Mouse (Mus musculus) olfactory bulb, adult 2 months (tissue): Measurements from ENCODE around the gene Hdac5. TPM values are rescaled to one million over a fixed set of nuclear protein-coding genes. Genes with fewer than 3 reads are reported as not detected.

Experiments used
- H3K27ac ChIP-seq: fragments of 200-500 bp; 2 replicates; pipeline ENCODE4 v1.5.1; 2012; ENCODE audit warnings: low read depth, low read length; ENCODE audit not compliant: insufficient read depth
- H3K4me1 ChIP-seq: fragments of 200-500 bp; 2 replicates; pipeline ENCODE4 v1.6.1; 2012; ENCODE audit warnings: low read length; ENCODE audit not compliant: control insufficient read depth, insufficient read depth
- H3K4me3 ChIP-seq: fragments of 200-500 bp; 2 replicates; pipeline ENCODE4 v1.5.1; 2012; ENCODE audit warnings: mild to moderate bottlenecking, low read depth, low read length, moderate library complexity; ENCODE audit not compliant: insufficient read depth
- CTCF ChIP-seq: fragments of 200-500 bp; IDR thresholded peaks from 2 replicates; pipeline ENCODE4 v1.5.1; 2012; ENCODE audit warnings: low read depth, mild to moderate bottlenecking, low read length, moderate library complexity; ENCODE audit not compliant: insufficient read depth
- POLR2A ChIP-seq: fragments of 200-500 bp; IDR thresholded peaks from 2 replicates; pipeline ENCODE4 v1.6.1; 2012; ENCODE audit warnings: mild to moderate bottlenecking, low read depth, low read length, moderate library complexity; ENCODE audit not compliant: insufficient read depth
- WGBS: fragments of 180-500 bp; shearing (Covaris S2); methylation state at CpG from one replicate; pipeline ENCODE4 v1.1.7; 2018; 5-methylcytosine and 5-hydroxymethylcytosine counted together
- polyA plus RNA-seq: library from polyadenylated mRNA; stranded (reverse); fragments of >200 nt; gene quantifications from 2 replicates; pipeline ENCODE4 v1.2.4, GENCODE M21; 2012; ENCODE audit warnings: low replicate concordance; ENCODE audit not compliant: missing spikeins, insufficient read depth, insufficient read length

The Hdac5 gene
- polyA plus RNA-seq, 1 experiment, result not detected

DNA sequence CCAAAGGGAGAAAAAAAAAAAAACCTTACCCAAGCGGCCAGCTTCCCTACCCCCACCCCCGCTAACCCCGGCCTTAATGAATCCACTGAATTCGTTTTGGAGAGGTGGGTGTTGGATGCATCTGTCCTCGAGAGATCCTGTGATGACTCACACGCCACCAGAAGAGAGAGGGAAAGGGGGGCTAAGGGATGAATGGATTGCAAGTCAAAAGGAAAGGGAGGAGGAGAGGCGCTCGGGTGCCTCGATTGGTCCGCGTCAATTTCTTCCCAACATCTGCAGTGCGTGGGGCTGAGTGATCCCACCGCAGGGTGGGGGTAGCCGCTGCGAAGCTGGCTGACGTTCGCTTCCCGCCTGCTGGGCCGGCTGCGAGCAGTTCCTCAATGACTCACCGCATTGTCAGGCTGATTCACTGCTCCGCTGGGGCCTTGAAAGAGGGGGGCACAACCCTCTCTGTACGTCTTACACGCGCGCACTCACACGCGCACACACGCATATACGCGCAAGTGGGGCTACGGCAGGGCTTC lies 15.0 kb upstream of the Hdac5 start:
- TF ChIP-seq POLR2A (no peak), CTCF (no peak)
- peak overlapping the region; percentile 17 for H3K4me3 ChIP-seq
- peaks cover 16% of the 10 kb centered on the region for H3K4me1 ChIP-seq
- under 1% methylated on average over 32 of the region's 32 CpGs for WGBS
- peak overlapping the region; percentile 79 for H3K27ac ChIP-seq

DNA sequence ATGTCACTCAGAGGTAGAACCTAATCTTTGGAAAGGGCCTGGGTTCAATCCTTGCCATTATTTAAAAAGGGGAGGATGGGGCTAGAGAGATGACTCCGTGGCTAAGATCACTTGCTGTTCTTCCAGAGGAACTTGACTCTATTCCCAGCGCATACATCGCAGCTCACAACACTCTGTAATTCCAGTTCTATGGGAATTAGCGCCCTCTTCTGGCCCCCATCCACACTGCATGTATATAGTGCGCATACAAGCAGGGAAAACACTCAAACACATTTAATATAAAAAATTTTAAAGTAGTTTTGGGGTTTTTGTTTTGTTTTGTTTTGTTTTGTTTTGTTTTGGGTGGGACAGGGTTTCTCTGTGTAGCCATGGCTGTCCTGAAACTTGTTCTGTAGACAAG lies 11.9 kb upstream of the Hdac5 start:
- WGBS, result 59% methylated on average over 5 of the region's 5 CpGs
- TF ChIP-seq CTCF (no peak), POLR2A (no peak)
- Histone ChIP-seq H3K27ac (no peak overlapping the region), H3K4me1 (peaks cover 11% of the 10 kb centered on the region), H3K4me3 (no peak overlapping the region)

DNA sequence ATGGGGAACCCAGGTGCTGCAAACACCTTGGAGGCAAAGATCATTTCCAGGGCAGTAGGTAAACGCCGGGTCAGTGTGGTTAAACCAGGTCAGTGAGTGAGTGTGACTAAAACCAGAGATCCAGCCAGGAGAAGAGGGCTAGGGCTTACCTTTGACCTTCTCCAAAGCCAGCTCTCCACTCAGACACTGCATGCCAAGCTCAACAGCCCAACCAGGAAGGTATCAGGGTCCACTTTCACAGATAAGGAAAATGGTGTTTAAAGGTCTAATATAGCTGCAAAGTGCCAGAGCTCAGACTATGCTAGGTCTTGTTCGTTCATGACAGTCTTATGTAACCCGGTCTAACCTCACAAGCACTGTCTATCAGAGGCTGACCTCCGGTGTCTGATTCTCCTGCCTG lies 11.3 kb upstream of the Hdac5 start:
- Histone ChIP-seq H3K4me1 (peaks cover 11% of the 10 kb centered on the region), H3K4me3 (no peak overlapping the region), H3K27ac (no peak overlapping the region)
- WGBS, result 88% methylated on average over 5 of the region's 5 CpGs
- TF ChIP-seq POLR2A (no peak), CTCF (no peak)

DNA sequence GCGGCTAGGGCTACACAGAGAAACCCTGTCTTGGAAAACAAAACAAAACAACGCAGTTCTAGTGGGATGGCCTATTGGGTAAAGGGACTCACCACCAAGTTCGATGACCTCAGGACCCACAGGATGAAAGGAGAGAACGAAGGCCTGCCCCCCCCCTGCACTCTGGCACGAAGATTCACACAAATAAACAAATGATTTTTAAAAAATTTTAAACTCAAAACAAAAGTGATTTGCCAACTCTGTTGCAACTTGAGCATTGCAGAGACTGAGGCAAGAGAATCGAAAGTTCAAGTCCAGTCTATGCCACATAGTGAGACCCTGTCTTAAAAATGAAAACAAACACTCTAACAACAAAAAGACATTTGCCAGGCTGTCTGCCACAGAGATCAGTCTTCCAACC lies 10.7 kb upstream of the Hdac5 start:
- peaks cover 9% of the 10 kb centered on the region for H3K4me1 ChIP-seq
- no peak overlapping the region for H3K4me3 ChIP-seq
- no peak overlapping the region for H3K27ac ChIP-seq
- WGBS, result 91% methylated on average over 6 of the region's 6 CpGs
- TF ChIP-seq CTCF, result no peak
- no peak for TF ChIP-seq POLR2A

DNA sequence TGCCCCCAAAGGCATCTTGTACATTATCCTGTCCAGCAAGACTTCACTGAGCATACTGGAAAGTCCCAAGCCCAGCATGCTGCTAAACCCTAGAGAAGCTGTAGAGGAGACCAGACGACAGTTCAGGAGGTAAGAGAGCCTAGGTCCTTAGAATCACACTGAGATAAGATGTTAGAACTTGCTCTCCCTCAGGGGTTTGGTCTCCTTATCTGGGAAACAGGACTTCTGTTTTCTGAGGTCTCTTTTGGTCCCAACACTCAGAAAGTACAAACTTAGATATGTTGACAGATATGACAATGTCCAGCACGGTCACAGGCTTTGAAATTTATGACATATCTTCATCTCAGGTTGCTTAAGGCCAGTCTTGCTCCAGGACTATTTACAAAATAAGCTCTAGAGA lies 6.1 kb upstream of the Hdac5 start:
- 81% methylated on average over 2 of the region's 2 CpGs for WGBS
- H3K27ac ChIP-seq, result no peak overlapping the region
- no peak overlapping the region for H3K4me3 ChIP-seq
- no peaks in the 10 kb centered on the region for H3K4me1 ChIP-seq
- no peak for TF ChIP-seq POLR2A
- no peak for TF ChIP-seq CTCF

DNA sequence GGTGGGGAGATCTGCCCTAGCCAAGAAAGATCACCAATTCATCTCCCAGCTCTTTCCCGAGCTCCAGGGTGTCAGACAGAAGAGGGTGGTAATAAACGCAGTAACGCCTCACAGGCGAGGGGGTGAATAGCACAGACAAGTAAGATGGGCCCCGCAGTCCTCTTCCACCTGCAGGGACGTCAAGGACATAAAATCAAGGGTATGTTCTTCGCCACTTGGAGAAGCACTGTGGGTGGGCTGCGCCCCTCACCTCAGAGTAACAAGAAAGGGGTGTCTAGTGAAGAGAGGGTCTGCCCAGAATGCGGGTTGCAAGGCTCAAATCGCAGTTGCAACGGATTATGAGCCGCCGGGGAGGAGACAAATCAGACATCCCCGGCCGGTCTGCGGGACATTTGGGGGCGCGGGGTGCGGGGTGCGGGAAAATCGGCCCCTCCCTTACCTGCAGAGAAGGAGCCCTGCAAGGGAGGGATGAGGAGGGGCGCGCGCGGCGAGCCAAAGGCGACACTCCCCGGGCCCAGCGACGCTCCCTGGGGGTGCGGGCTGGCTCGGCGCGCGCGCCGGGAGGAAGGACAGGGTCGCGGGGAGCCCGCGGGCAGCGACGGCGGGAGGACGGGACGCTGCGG lies 524 bp downstream of the Hdac5 start:
- H3K4me1 ChIP-seq, result peaks cover 31% of the 10 kb centered on the region
- under 1% methylated on average over 46 of the region's 47 CpGs for WGBS
- no peak for TF ChIP-seq CTCF
- TF ChIP-seq POLR2A, result no peak

DNA sequence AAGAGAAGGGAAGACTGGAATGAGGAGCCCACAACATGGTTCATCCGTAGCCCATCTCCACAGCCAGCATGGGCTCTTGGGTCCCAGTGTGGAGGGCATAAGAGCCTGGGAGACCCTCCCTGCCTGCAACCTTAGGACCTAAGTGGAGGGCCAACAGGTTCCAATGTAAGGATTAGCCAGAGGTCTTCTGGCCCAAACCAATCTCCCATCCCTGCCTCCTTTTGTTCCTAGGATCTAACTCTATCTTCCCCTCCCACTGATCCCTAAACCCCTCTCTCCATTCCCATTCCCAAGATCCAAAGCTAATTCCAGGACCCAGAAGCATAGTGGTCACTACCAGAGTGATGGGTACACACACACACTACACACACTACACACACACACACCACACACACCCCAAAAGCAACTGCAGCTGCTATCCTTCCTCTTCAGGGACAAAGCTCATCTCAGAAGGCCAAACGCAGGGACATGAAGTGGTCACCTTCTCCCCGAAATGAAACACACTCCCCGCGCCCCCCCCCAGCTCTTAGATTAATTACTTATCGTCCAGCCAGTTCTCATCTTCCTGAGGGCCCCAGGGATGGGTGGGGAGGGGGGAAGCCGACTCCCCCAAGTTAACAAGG lies 1.2 kb downstream of the Hdac5 start:
- WGBS, result 5% methylated on average over 7 of the region's 7 CpGs
- TF ChIP-seq CTCF, result no peak
- peak overlapping the region; percentile 86 for H3K4me3 ChIP-seq
- peaks cover 37% of the 10 kb centered on the region for H3K4me1 ChIP-seq
- peak overlapping the region; percentile 93 for H3K27ac ChIP-seq

More for the DNA sequence above, 524 bp downstream of the Hdac5 start:
- Histone ChIP-seq H3K27ac (peak overlapping the region; percentile 93), H3K4me3 (peak overlapping the region; percentile 86)

DNA sequence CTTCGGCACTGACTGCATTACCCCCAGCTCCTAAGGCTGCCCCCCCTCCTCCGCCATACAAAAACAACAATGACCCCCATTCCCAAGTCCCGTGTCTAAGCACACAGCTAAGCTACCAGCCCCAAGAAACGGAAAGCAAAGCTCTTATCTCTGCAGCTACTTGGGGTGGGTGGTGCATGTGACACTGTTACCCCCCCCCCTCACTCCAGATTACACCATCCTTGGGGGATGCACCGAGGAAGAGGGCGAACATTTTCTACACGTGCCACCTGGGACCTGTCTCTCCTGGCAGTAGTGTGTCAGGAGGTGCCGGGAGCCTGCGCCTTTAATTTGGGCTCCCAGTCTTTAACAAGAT lies 1.8 kb downstream of the Hdac5 start:
- Histone ChIP-seq H3K27ac (peak overlapping the region; percentile 93; the same call in 1 of the 2 replicates), H3K4me1 (peaks cover 43% of the 10 kb centered on the region), H3K4me3 (peak overlapping the region; percentile 86)
- 8% methylated on average over 9 of the region's 9 CpGs for WGBS
- TF ChIP-seq CTCF (no peak), POLR2A (no peak)
